ENCODE assay signal across 7 mouse cellular contexts in the genomic region with DNA sequence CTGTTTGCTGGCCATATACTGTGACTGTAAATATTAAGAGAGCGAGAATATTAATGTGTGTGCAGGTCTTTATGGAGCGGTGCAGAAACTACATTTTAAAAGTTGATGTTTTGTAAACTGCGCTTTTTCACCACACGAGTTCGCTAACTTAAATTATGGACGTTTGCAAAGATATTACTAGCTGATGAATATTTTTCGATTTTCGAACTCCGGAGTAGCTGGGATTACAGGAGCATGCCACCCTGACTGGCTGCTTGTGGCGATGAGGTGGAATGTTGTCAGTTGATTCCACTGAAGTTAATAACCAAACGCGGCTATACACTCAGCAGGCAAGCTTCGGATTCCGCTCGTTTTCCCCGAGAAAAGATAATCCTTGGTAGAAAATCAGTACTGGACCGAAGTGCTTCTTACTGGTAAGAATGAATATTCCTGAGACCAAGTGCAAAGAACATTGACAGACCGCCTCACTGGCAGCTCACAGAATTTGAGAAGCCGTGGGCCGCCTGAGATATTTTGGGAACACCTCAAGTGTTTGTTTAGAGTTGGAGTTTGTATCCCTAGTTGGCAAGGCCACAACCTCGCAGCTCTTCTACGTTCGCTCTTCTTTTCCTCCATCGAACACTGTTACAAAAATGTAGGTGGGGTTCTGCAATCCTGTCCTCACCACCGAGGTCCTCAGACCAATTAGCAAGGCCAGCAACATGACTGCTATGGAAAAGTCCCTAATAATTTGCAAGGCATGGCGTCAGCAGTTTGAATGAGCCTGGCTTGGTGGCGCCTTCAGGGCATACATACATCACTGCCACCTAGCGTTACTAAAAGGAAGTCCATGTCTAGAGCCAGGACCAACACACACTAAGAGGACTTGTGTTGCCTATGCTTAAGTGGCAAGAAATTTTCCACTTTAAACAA. TPM values are rescaled to one million over a fixed set of nuclear protein-coding genes. Genes with fewer than 3 reads are reported as not detected.
DNase-seq lines count a peak whose midpoint lies in the region; ATAC-seq lines count a peak whose summit lies in the region.

No protein-coding gene starts in this region.

- peak; percentile 62 for DNase-seq in adrenal gland, adult 8-10 months
- peak; percentile 91 for DNase-seq in embryo, embryonic 10.5 days (ENCODE audit: low spot score)
- DNase-seq in gastrocnemius, postnatal 14 days: peak; percentile 60
- DNase-seq in induced T-regulatory cell, adult 2 months (ENCODE audit: low read depth): peak; percentile 70
- peak; percentile 13 to 23 for DNase-seq in left cerebral cortex, adult 8-10 months (ENCODE audit: low spot score in 2 of 2)
- DNase-seq in right cerebral cortex, postnatal 14 days: peak; percentile 49

- intact Hi-C loops in gastrocnemius, postnatal 14 days (cut with DNase I; ENCODE audit: low total_unique reads): loop anchor here (2.0 kb wide), 1 partner anchor 80 kb away; no protein-coding TSS in a partner anchor

- ATAC-seq in megakaryocyte, adult 5-6 weeks (ENCODE audit: poor library complexity, severe bottlenecking): peak; percentile 73

RNA-seq across cellular contexts. Expression of gene Lrrk1, which starts 0.7 kb away (rescaled TPM):
- 10 to 100 TPM; 15.9 to 27.3 (median 21.8) TPM for total RNA-seq in adrenal gland, adult 8-10 months (2022)
- 1 to 10 TPM; 4.8 to 6.9 TPM for total RNA-seq in gastrocnemius, postnatal 14 days (2021)
- total RNA-seq in left cerebral cortex, adult 8-10 months (2022): 1 to 10 TPM; 3.6 to 6.0 (median 5.2) TPM
- 20.6 and 25.6 TPM in 2 replicates for total RNA-seq in megakaryocyte, adult 5-6 weeks (2015)
- total RNA-seq in megakaryocyte, adult 5-6 weeks (2017): 26.6 and 27.9 TPM in 2 replicates

RNA-seq across cellular contexts. Expression of gene Gm10974, which starts 23.2 kb away (rescaled TPM):
- not detected for total RNA-seq in adrenal gland, adult 8-10 months (2022)
- total RNA-seq in gastrocnemius, postnatal 14 days (2021): not detected
- total RNA-seq in left cerebral cortex, adult 8-10 months (2022): not detected
- total RNA-seq in megakaryocyte, adult 5-6 weeks (2015): not detected in 2 replicates
- not detected in 2 replicates for total RNA-seq in megakaryocyte, adult 5-6 weeks (2017)

RNA-seq across cellular contexts. Expression of gene Aldh1a3, which starts 38.4 kb away (rescaled TPM):
- 10 to 100 TPM; 17.9 to 26.2 (median 22.4) TPM for total RNA-seq in adrenal gland, adult 8-10 months (2022)
- 1 to 10 TPM; 2.1 to 6.0 TPM for total RNA-seq in gastrocnemius, postnatal 14 days (2021)
- 1 to 10 TPM in 1 of 4 experiments, under 1 TPM in 3; 0.53 to 1.0 (median 0.90) TPM for total RNA-seq in left cerebral cortex, adult 8-10 months (2022)
- total RNA-seq in megakaryocyte, adult 5-6 weeks (2015): 0.16 TPM in 1 of 2 replicates, not detected in the other
- total RNA-seq in megakaryocyte, adult 5-6 weeks (2017): not detected in 2 replicates

Comparison
In these comparisons a context has a peak if more than half of its experiments do, and no peak if none do; other contexts are left out.
1. Peak in every context shown above with its lines: DNase-seq and ATAC-seq.
2. DNase-seq: peak in every context shown above with its lines; median percentile 91 in embryo, embryonic 10.5 days; 70 in induced T-regulatory cell, adult 2 months; 62 in adrenal gland, adult 8-10 months; 60 in gastrocnemius, postnatal 14 days; 49 in right cerebral cortex, postnatal 14 days; 18 in left cerebral cortex, adult 8-10 months.